Mouse (Mus musculus): Measurements from ENCODE around the gene Mthfr. TPM values are rescaled to one million over a fixed set of nuclear protein-coding genes. Genes with fewer than 3 reads are reported as not detected.

The Mthfr gene
- polyA plus RNA-seq, 1 experiment from 2014 or later, result 4.5 TPM

- ATAC-seq (no peak), DNase-seq (no peak)
- Histone ChIP-seq H3K4me2 (ENCODE audit: low read depth, low read length) (no peak overlapping the region), H3K9me3 (ENCODE audit: low read length) (no peaks in the 10 kb centered on the region), H3K27me3 (ENCODE audit: insufficient read depth, low read length) (no peaks in the 10 kb centered on the region), H3K4me1 (ENCODE audit: insufficient read depth) (peaks cover 27% of the 10 kb centered on the region), H3K36me3 (replicated peaks; ENCODE audit: insufficient read depth, low read length) (peaks cover 20% of the 10 kb centered on the region), H3K9ac (replicated peaks) (no peak overlapping the region), H3K27ac (ENCODE audit: low read depth) (no peak overlapping the region), H3K4me3 (ENCODE audit: low read depth, low read length) (no peak overlapping the region)
- TF ChIP-seq EP300 (IDR thresholded peaks at IDR 0.05; ENCODE audit: low read depth) (no peak), CTCF (IDR thresholded peaks at IDR 0.05; ENCODE audit: low read depth) (no peak)
- 79% methylated on average over 8 of the region's 8 CpGs for WGBS (ENCODE audit: insufficient replicate concordance)
Measured at GRCm38 (mm10) chr4:148079944-148080596, 41.2 kb downstream of the Mthfr start.

- Histone ChIP-seq H3K4me2 (ENCODE audit: low read depth, low read length) (no peak overlapping the region), H3K27me3 (ENCODE audit: insufficient read depth, low read length) (no peaks in the 10 kb centered on the region), H3K27ac (ENCODE audit: low read depth) (no peak overlapping the region), H3K36me3 (replicated peaks; ENCODE audit: insufficient read depth, low read length) (peaks cover 20% of the 10 kb centered on the region), H3K4me1 (ENCODE audit: insufficient read depth) (peaks cover 33% of the 10 kb centered on the region), H3K9ac (replicated peaks) (no peak overlapping the region), H3K9me3 (ENCODE audit: low read length) (no peaks in the 10 kb centered on the region), H3K4me3 (ENCODE audit: low read depth, low read length) (no peak overlapping the region)
- DNase-seq, result no peak
- 73% methylated on average over 1 of the region's 1 CpGs for WGBS (ENCODE audit: insufficient replicate concordance)
- no peak for TF ChIP-seq EP300 (IDR thresholded peaks at IDR 0.05; ENCODE audit: low read depth)
- ATAC-seq, result no peak
Measured at GRCm38 (mm10) chr4:148080597-148080973, 41.7 kb downstream of the Mthfr start.

DNA sequence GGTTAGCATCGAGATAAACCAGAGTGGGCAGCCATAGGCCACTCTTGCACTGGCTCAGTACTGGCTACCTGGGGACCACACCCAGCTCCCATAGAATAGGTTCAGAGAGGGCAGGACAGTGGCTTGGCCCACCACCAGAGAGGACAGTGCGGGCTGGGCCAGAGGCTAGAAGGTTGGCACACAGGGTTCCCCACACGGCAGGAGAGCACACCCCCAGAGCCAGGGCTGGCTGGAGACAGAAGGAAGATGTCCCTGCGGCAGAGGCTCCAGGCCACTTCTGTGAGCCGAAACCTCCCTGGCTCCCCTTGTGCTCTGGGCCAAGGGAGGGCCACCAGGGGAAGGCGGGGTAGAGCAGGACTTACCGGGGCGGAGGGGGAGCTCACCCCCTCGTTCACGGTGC, 42.3 kb downstream of the Mthfr start:
- no peak for TF ChIP-seq EP300 (IDR thresholded peaks at IDR 0.05; ENCODE audit: low read depth)
- TF ChIP-seq CTCF (IDR thresholded peaks at IDR 0.05; ENCODE audit: low read depth), result no peak

GRCm38 (mm10) chr4:148082257-148083044, 43.6 kb downstream of the Mthfr start:
- Histone ChIP-seq H3K4me1 (ENCODE audit: insufficient read depth) (peaks cover 48% of the 10 kb centered on the region), H3K9me3 (ENCODE audit: low read length) (no peaks in the 10 kb centered on the region), H3K27me3 (ENCODE audit: insufficient read depth, low read length) (no peaks in the 10 kb centered on the region), H3K9ac (replicated peaks) (no peak overlapping the region), H3K36me3 (replicated peaks; ENCODE audit: insufficient read depth, low read length) (peaks cover 20% of the 10 kb centered on the region), H3K4me3 (ENCODE audit: low read depth, low read length) (no peak overlapping the region), H3K4me2 (ENCODE audit: low read depth, low read length) (0 out of 2 replicates have a peak overlapping the region, but pooled peaks have one; percentile 3), H3K27ac (ENCODE audit: low read depth) (0 out of 2 replicates have a peak overlapping the region, but pooled peaks have one; percentile 66)
- 36% methylated on average over 12 of the region's 12 CpGs for WGBS (ENCODE audit: insufficient replicate concordance)
- DNase-seq, result peak; percentile 77
- peak; percentile 67 for ATAC-seq
- TF ChIP-seq CTCF (IDR thresholded peaks at IDR 0.05; ENCODE audit: low read depth) (peak; percentile 86), EP300 (IDR thresholded peaks at IDR 0.05; ENCODE audit: low read depth) (no peak)

More for the DNA sequence above, 42.3 kb downstream of the Mthfr start:
- Histone ChIP-seq H3K9me3 (ENCODE audit: low read length) (no peaks in the 10 kb centered on the region), H3K4me2 (ENCODE audit: low read depth, low read length) (no peak overlapping the region), H3K27me3 (ENCODE audit: insufficient read depth, low read length) (no peaks in the 10 kb centered on the region), H3K4me3 (ENCODE audit: low read depth, low read length) (no peak overlapping the region), H3K27ac (ENCODE audit: low read depth) (no peak overlapping the region), H3K4me1 (ENCODE audit: insufficient read depth) (peaks cover 39% of the 10 kb centered on the region), H3K36me3 (replicated peaks; ENCODE audit: insufficient read depth, low read length) (peaks cover 20% of the 10 kb centered on the region), H3K9ac (replicated peaks) (no peak overlapping the region)
- 90% methylated on average over 10 of the region's 10 CpGs for WGBS (ENCODE audit: insufficient replicate concordance)
- no peak for ATAC-seq
- DNase-seq, result no peak

DNA sequence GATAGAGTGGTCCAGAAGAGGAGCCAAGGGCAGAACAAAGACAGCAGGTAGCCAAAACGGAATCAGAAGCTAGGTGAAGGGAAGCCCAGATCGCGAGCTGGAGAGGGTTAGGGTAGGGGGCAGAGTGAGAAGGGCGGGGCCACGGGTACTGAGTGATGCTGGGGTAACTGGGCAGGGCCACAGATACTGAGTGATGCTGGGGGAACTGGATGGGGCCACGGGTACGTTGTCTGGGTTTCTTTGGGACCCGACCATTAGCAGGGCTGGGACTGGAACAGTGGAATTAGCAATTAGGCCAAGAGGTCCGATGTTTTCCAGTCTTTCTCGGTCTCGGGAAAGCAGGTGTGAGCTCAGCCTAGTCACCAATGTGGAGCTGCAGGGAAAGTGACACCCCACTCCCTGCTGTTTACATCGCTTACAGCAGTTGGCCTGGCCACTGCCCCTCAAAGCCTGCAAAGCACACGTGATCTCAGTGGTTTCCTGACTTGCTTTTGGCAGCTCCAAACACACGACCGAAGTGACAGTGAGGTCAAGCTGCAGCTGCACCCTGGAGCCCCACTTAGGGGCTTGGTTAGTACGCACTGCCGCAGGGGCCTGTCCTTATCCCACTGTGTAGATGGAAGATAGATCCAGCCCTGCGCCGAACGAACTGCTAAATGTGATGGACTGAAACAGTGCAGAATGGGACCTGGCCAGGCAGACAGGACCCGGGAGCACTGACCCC, 44.5 kb downstream of the Mthfr start:
- peak overlapping the region; percentile 66 for H3K27ac ChIP-seq (ENCODE audit: low read depth)
- 0 out of 2 replicates have a peak overlapping the region, but pooled peaks have one; percentile 30 for H3K9ac ChIP-seq (replicated peaks)
- H3K9me3 ChIP-seq (ENCODE audit: low read length), result no peaks in the 10 kb centered on the region
- H3K4me2 ChIP-seq (ENCODE audit: low read depth, low read length), result peak overlapping the region; percentile 49
- H3K36me3 ChIP-seq (replicated peaks; ENCODE audit: insufficient read depth, low read length), result peaks cover 20% of the 10 kb centered on the region
- peaks cover 48% of the 10 kb centered on the region for H3K4me1 ChIP-seq (ENCODE audit: insufficient read depth)
- WGBS (ENCODE audit: insufficient replicate concordance), result 27% methylated on average over 21 of the region's 21 CpGs
- TF ChIP-seq EP300 (IDR thresholded peaks at IDR 0.05; ENCODE audit: low read depth) (no peak), CTCF (IDR thresholded peaks at IDR 0.05; ENCODE audit: low read depth) (no peak)
- DNase-seq (no peak), ATAC-seq (no peak)
- H3K4me3 ChIP-seq (ENCODE audit: low read depth, low read length), result no peak overlapping the region
- H3K27me3 ChIP-seq (ENCODE audit: insufficient read depth, low read length), result no peaks in the 10 kb centered on the region

DNA sequence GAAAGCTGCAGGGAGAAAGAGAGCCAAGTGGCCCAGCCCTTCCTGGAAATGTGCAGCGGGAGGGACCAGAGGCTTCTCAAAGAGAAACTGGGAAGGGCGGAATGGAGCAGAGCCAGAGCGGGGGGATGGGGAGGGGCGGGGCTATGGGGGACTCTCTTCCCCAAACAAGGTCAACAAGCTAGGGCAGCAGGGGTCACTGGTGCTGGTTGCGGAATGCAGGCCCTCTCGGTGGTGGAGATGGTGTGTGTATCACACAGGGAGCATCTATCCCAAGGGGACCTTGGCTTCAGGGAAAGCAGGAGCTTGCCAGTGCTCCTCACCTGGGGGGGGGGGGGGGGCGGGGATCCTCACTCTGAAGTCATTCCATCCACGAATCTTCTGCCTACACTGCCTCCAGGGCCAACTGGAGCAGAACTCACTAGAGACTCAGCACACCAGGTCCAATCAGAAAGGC, 45.4 kb downstream of the Mthfr start:
- no peak overlapping the region for H3K9ac ChIP-seq (replicated peaks)
- DNase-seq (peak; percentile 69), ATAC-seq (peak; percentile 37)
- H3K4me1 ChIP-seq (ENCODE audit: insufficient read depth), result peaks cover 48% of the 10 kb centered on the region
- peaks cover 20% of the 10 kb centered on the region for H3K36me3 ChIP-seq (replicated peaks; ENCODE audit: insufficient read depth, low read length)
- H3K4me2 ChIP-seq (ENCODE audit: low read depth, low read length), result peak overlapping the region; percentile 49
- 25% methylated on average over 7 of the region's 8 CpGs for WGBS (ENCODE audit: insufficient replicate concordance)
- H3K9me3 ChIP-seq (ENCODE audit: low read length), result no peaks in the 10 kb centered on the region
- no peak overlapping the region for H3K4me3 ChIP-seq (ENCODE audit: low read depth, low read length)
- no peak for TF ChIP-seq CTCF (IDR thresholded peaks at IDR 0.05; ENCODE audit: low read depth)
- TF ChIP-seq EP300 (IDR thresholded peaks at IDR 0.05; ENCODE audit: low read depth), result 0 out of 2 replicates have a peak, but pooled peaks have one; percentile 13
- no peaks in the 10 kb centered on the region for H3K27me3 ChIP-seq (ENCODE audit: insufficient read depth, low read length)
- peak overlapping the region; percentile 66 for H3K27ac ChIP-seq (ENCODE audit: low read depth)

Data from liver, postnatal 0 days (tissue).